Mouse (Mus musculus): Measurements from ENCODE around the gene Pom121l2. TPM values are rescaled to one million over a fixed set of nuclear protein-coding genes. Genes with fewer than 3 reads are reported as not detected.

Gene Pom121l2
- polyA plus RNA-seq, 1 experiment from 2014 or later, result not detected

- H3K4me1 ChIP-seq (replicated peaks; ENCODE audit: control insufficient read depth, insufficient read depth, low read length), result no peaks in the 10 kb centered on the region
- no peak overlapping the region for H3K9ac ChIP-seq (ENCODE audit: low read depth, low read length)
- 6% methylated on average over 17 of the region's 17 CpGs for WGBS
- peak; percentile 37; the same call in 1 of the 2 replicates for TF ChIP-seq CTCF (IDR thresholded peaks at IDR 0.05; ENCODE audit: low read depth)
- no peaks in the 10 kb centered on the region for H3K9me3 ChIP-seq (ENCODE audit: control insufficient read depth)
- no peak overlapping the region for H3K4me3 ChIP-seq (ENCODE audit: low read depth, low read length)
- peak overlapping the region; percentile 46 for H3K4me2 ChIP-seq (replicated peaks; ENCODE audit: low read depth)
- ATAC-seq, result peak; percentile 66
- H3K36me3 ChIP-seq (ENCODE audit: control insufficient read depth, insufficient read depth), result no peaks in the 10 kb centered on the region
- H3K27ac ChIP-seq (ENCODE audit: low read depth, low read length), result no peak overlapping the region
- no peaks in the 10 kb centered on the region for H3K27me3 ChIP-seq (replicated peaks; ENCODE audit: control insufficient read depth, insufficient read depth, low read length)
These were observed 44.0 kb upstream of the Pom121l2 start for GRCm38 (mm10) chr13:21936968-21937367.

- ATAC-seq, result peak; percentile 81
- no peak for TF ChIP-seq CTCF (IDR thresholded peaks at IDR 0.05; ENCODE audit: low read depth)
- under 1% methylated on average over 19 of the region's 19 CpGs for WGBS
These were observed 40.8 kb upstream of the Pom121l2 start for GRCm38 (mm10) chr13:21940213-21940612.

GRCm38 (mm10) chr13:21940811-21941321 lies 40.1 kb upstream of the Pom121l2 start:
- peak; percentile 46 for ATAC-seq
- no peak for TF ChIP-seq CTCF (IDR thresholded peaks at IDR 0.05; ENCODE audit: low read depth)

More at GRCm38 (mm10) chr13:21940213-21940612, 40.8 kb upstream of the Pom121l2 start:
- Histone ChIP-seq H3K9ac (ENCODE audit: low read depth, low read length) (0 out of 2 replicates have a peak overlapping the region, but pooled peaks have one; percentile 31), H3K27me3 (replicated peaks; ENCODE audit: control insufficient read depth, insufficient read depth, low read length) (no peaks in the 10 kb centered on the region), H3K36me3 (ENCODE audit: control insufficient read depth, insufficient read depth) (no peaks in the 10 kb centered on the region), H3K9me3 (ENCODE audit: control insufficient read depth) (no peaks in the 10 kb centered on the region), H3K27ac (ENCODE audit: low read depth, low read length) (peak overlapping the region; percentile 55; the same call in 1 of the 2 replicates), H3K4me3 (ENCODE audit: low read depth, low read length) (peak overlapping the region; percentile 59), H3K4me1 (replicated peaks; ENCODE audit: control insufficient read depth, insufficient read depth, low read length) (no peaks in the 10 kb centered on the region), H3K4me2 (replicated peaks; ENCODE audit: low read depth) (peak overlapping the region; percentile 75)

GRCm38 (mm10) chr13:21943644-21944043 lies 37.4 kb upstream of the Pom121l2 start:
- H3K9ac ChIP-seq (ENCODE audit: low read depth, low read length), result no peak overlapping the region
- no peak for ATAC-seq
- H3K27me3 ChIP-seq (replicated peaks; ENCODE audit: control insufficient read depth, insufficient read depth, low read length), result no peaks in the 10 kb centered on the region
- no peak for TF ChIP-seq CTCF (IDR thresholded peaks at IDR 0.05; ENCODE audit: low read depth)
- 82% methylated on average over 1 of the region's 1 CpGs for WGBS
- no peak overlapping the region for H3K4me3 ChIP-seq (ENCODE audit: low read depth, low read length)
- no peak overlapping the region for H3K27ac ChIP-seq (ENCODE audit: low read depth, low read length)
- no peaks in the 10 kb centered on the region for H3K9me3 ChIP-seq (ENCODE audit: control insufficient read depth)
- no peak overlapping the region for H3K4me2 ChIP-seq (replicated peaks; ENCODE audit: low read depth)
- no peaks in the 10 kb centered on the region for H3K36me3 ChIP-seq (ENCODE audit: control insufficient read depth, insufficient read depth)
- H3K4me1 ChIP-seq (replicated peaks; ENCODE audit: control insufficient read depth, insufficient read depth, low read length), result no peaks in the 10 kb centered on the region; the same call in 1 of the 2 replicates

More at GRCm38 (mm10) chr13:21940811-21941321, 40.1 kb upstream of the Pom121l2 start:
- H3K9ac ChIP-seq (ENCODE audit: low read depth, low read length), result peak overlapping the region; percentile 31; the same call in 1 of the 2 replicates
- peak overlapping the region; percentile 75 for H3K4me2 ChIP-seq (replicated peaks; ENCODE audit: low read depth)
- no peaks in the 10 kb centered on the region; the same call in 1 of the 2 replicates for H3K4me1 ChIP-seq (replicated peaks; ENCODE audit: control insufficient read depth, insufficient read depth, low read length)
- peak overlapping the region; percentile 55 for H3K27ac ChIP-seq (ENCODE audit: low read depth, low read length)
- H3K4me3 ChIP-seq (ENCODE audit: low read depth, low read length), result peak overlapping the region; percentile 59
- no peaks in the 10 kb centered on the region for H3K9me3 ChIP-seq (ENCODE audit: control insufficient read depth)
- H3K36me3 ChIP-seq (ENCODE audit: control insufficient read depth, insufficient read depth), result no peaks in the 10 kb centered on the region
- WGBS, result under 1% methylated on average over 16 of the region's 16 CpGs
- H3K27me3 ChIP-seq (replicated peaks; ENCODE audit: control insufficient read depth, insufficient read depth, low read length), result no peaks in the 10 kb centered on the region

GRCm38 (mm10) chr13:21944592-21944925 lies 36.4 kb upstream of the Pom121l2 start:
- H3K4me3 ChIP-seq (ENCODE audit: low read depth, low read length), result peak overlapping the region; percentile 79
- H3K27me3 ChIP-seq (replicated peaks; ENCODE audit: control insufficient read depth, insufficient read depth, low read length), result no peaks in the 10 kb centered on the region
- peak overlapping the region; percentile 98 for H3K4me2 ChIP-seq (replicated peaks; ENCODE audit: low read depth)
- no peaks in the 10 kb centered on the region for H3K9me3 ChIP-seq (ENCODE audit: control insufficient read depth)
- WGBS, result under 1% methylated on average over 7 of the region's 7 CpGs
- ATAC-seq, result peak; percentile 38
- no peak for TF ChIP-seq CTCF (IDR thresholded peaks at IDR 0.05; ENCODE audit: low read depth)
- H3K36me3 ChIP-seq (ENCODE audit: control insufficient read depth, insufficient read depth), result no peaks in the 10 kb centered on the region
- H3K4me1 ChIP-seq (replicated peaks; ENCODE audit: control insufficient read depth, insufficient read depth, low read length), result no peaks in the 10 kb centered on the region; the same call in 1 of the 2 replicates
- H3K9ac ChIP-seq (ENCODE audit: low read depth, low read length), result peak overlapping the region; percentile 60
- peak overlapping the region; percentile 11; the same call in 1 of the 2 replicates for H3K27ac ChIP-seq (ENCODE audit: low read depth, low read length)

- no peaks in the 10 kb centered on the region for H3K27me3 ChIP-seq (replicated peaks; ENCODE audit: control insufficient read depth, insufficient read depth, low read length)
- peak within 1 kb of the TSS; percentile 60 for H3K9ac ChIP-seq (ENCODE audit: low read depth, low read length)
- under 1% methylated on average over 50 of the region's 50 CpGs for WGBS
- no peaks in the 10 kb centered on the region for H3K9me3 ChIP-seq (ENCODE audit: control insufficient read depth)
- peak within 1 kb of the TSS; percentile 79 for H3K4me3 ChIP-seq (ENCODE audit: low read depth, low read length)
- ATAC-seq, result peak; percentile 77
- peak; percentile 57 for TF ChIP-seq CTCF (IDR thresholded peaks at IDR 0.05; ENCODE audit: low read depth)
- H3K4me1 ChIP-seq (replicated peaks; ENCODE audit: control insufficient read depth, insufficient read depth, low read length), result no peaks in the 10 kb centered on the region; the same call in 1 of the 2 replicates
- H3K36me3 ChIP-seq (ENCODE audit: control insufficient read depth, insufficient read depth), result no peaks in the 10 kb centered on the region
- peak within 1 kb of the TSS; percentile 11; the same call in 1 of the 2 replicates for H3K27ac ChIP-seq (ENCODE audit: low read depth, low read length)
- H3K4me2 ChIP-seq (replicated peaks; ENCODE audit: low read depth), result peak within 1 kb of the TSS; percentile 98
These were observed 35.9 kb upstream of the Pom121l2 start, which contains the start of gene Zfp184 for GRCm38 (mm10) chr13:21944926-21945740. Gene Zfp184 (plus strand): TSS chr13:21945094.
